Mouse (Mus musculus): ENCODE results near the gene Nrarp. TPM values are rescaled to one million over a fixed set of nuclear protein-coding genes. Genes with fewer than 3 reads are reported as not detected.

Gene Nrarp
- polyA plus RNA-seq, 1 experiment: 1.7 TPM

GRCm38 (mm10) chr2:25210686-25211085 lies 30.1 kb downstream of the Nrarp start:
- no peaks in the 10 kb centered on the region; the same call in 1 of the 2 replicates for H3K4me1 ChIP-seq (ENCODE audit: control insufficient read depth, insufficient read depth, low read length)
- H3K27ac ChIP-seq (ENCODE audit: control insufficient read depth, insufficient read depth, low read depth, low read length, poor library complexity): peak overlapping the region; percentile 88
- H3K4me3 ChIP-seq (replicated peaks; ENCODE audit: control insufficient read depth, low read depth, low read length): peak overlapping the region; percentile 87
- under 1% methylated on average over 24 of the region's 24 CpGs for WGBS
- TF ChIP-seq POLR2A (IDR thresholded peaks at IDR 0.05; ENCODE audit: borderline replicate concordance, control insufficient read depth, low read depth, low read length): no peak

- H3K4me1 ChIP-seq (ENCODE audit: control insufficient read depth, insufficient read depth, low read length): no peaks in the 10 kb centered on the region; the same call in 1 of the 2 replicates
- under 1% methylated on average over 44 of the region's 44 CpGs for WGBS
- TF ChIP-seq POLR2A (IDR thresholded peaks at IDR 0.05; ENCODE audit: borderline replicate concordance, control insufficient read depth, low read depth, low read length) (peak; percentile 88; the same call in 1 of the 2 replicates), CTCF (IDR thresholded peaks at IDR 0.05; ENCODE audit: control insufficient read depth, insufficient read depth, low read length) (no peak)
Observed at GRCm38 (mm10) chr2:25211121-25211670, 30.6 kb downstream of the Nrarp start, which contains the start of gene Nelfb. Gene Nelfb (minus strand): TSS chr2:25211489.

GRCm38 (mm10) chr2:25213266-25213865 lies 32.8 kb downstream of the Nrarp start:
- Histone ChIP-seq H3K4me1 (ENCODE audit: control insufficient read depth, insufficient read depth, low read length) (no peaks in the 10 kb centered on the region; the same call in 1 of the 2 replicates), H3K4me3 (replicated peaks; ENCODE audit: control insufficient read depth, low read depth, low read length) (no peak overlapping the region), H3K27ac (ENCODE audit: control insufficient read depth, insufficient read depth, low read depth, low read length, poor library complexity) (no peak overlapping the region)
- no peak for TF ChIP-seq CTCF (IDR thresholded peaks at IDR 0.05; ENCODE audit: control insufficient read depth, insufficient read depth, low read length)
- TF ChIP-seq POLR2A (IDR thresholded peaks at IDR 0.05; ENCODE audit: borderline replicate concordance, control insufficient read depth, low read depth, low read length): no peak
- WGBS: 81% methylated on average over 23 of the region's 23 CpGs

More at GRCm38 (mm10) chr2:25211121-25211670, 30.6 kb downstream of the Nrarp start, which contains the start of gene Nelfb:
- Histone ChIP-seq H3K4me3 (replicated peaks; ENCODE audit: control insufficient read depth, low read depth, low read length) (peak within 1 kb of the TSS; percentile 87), H3K27ac (ENCODE audit: control insufficient read depth, insufficient read depth, low read depth, low read length, poor library complexity) (peak within 1 kb of the TSS; percentile 88)

- 76% methylated on average over 3 of the region's 3 CpGs for WGBS
- no peak within 1 kb of the TSS for H3K27ac ChIP-seq (ENCODE audit: control insufficient read depth, insufficient read depth, low read depth, low read length, poor library complexity)
- H3K4me1 ChIP-seq (ENCODE audit: control insufficient read depth, insufficient read depth, low read length): no peaks in the 10 kb centered on the region; the same call in 1 of the 2 replicates
- H3K4me3 ChIP-seq (replicated peaks; ENCODE audit: control insufficient read depth, low read depth, low read length): no peak within 1 kb of the TSS
- TF ChIP-seq POLR2A (IDR thresholded peaks at IDR 0.05; ENCODE audit: borderline replicate concordance, control insufficient read depth, low read depth, low read length): no peak
- TF ChIP-seq CTCF (IDR thresholded peaks at IDR 0.05; ENCODE audit: control insufficient read depth, insufficient read depth, low read length): no peak
Observed at GRCm38 (mm10) chr2:25214444-25214843, 33.9 kb downstream of the Nrarp start, which contains the start of gene Stpg3. Gene Stpg3 (minus strand): TSS chr2:25214637.

- WGBS: 69% methylated on average over 2 of the region's 2 CpGs
- no peak overlapping the region for H3K27ac ChIP-seq (ENCODE audit: control insufficient read depth, insufficient read depth, low read depth, low read length, poor library complexity)
- H3K4me1 ChIP-seq (ENCODE audit: control insufficient read depth, insufficient read depth, low read length): no peaks in the 10 kb centered on the region; the same call in 1 of the 2 replicates
- H3K4me3 ChIP-seq (replicated peaks; ENCODE audit: control insufficient read depth, low read depth, low read length): no peak overlapping the region
- TF ChIP-seq CTCF (IDR thresholded peaks at IDR 0.05; ENCODE audit: control insufficient read depth, insufficient read depth, low read length): no peak
- no peak for TF ChIP-seq POLR2A (IDR thresholded peaks at IDR 0.05; ENCODE audit: borderline replicate concordance, control insufficient read depth, low read depth, low read length)
Observed at GRCm38 (mm10) chr2:25217666-25218065, 37.1 kb downstream of the Nrarp start.

GRCm38 (mm10) chr2:25218445-25218844 lies 37.9 kb downstream of the Nrarp start, which contains the start of gene Fam166a:
Gene Fam166a (plus strand): TSS chr2:25218745.
- no peak for TF ChIP-seq POLR2A (IDR thresholded peaks at IDR 0.05; ENCODE audit: borderline replicate concordance, control insufficient read depth, low read depth, low read length)
- no peak for TF ChIP-seq CTCF (IDR thresholded peaks at IDR 0.05; ENCODE audit: control insufficient read depth, insufficient read depth, low read length)
- no peak within 1 kb of the TSS for H3K27ac ChIP-seq (ENCODE audit: control insufficient read depth, insufficient read depth, low read depth, low read length, poor library complexity)
- H3K4me1 ChIP-seq (ENCODE audit: control insufficient read depth, insufficient read depth, low read length): no peaks in the 10 kb centered on the region; the same call in 1 of the 2 replicates
- no peak within 1 kb of the TSS for H3K4me3 ChIP-seq (replicated peaks; ENCODE audit: control insufficient read depth, low read depth, low read length)

- WGBS: 79% methylated on average over 5 of the region's 5 CpGs
- Histone ChIP-seq H3K4me1 (ENCODE audit: control insufficient read depth, insufficient read depth, low read length) (no peaks in the 10 kb centered on the region; the same call in 1 of the 2 replicates), H3K27ac (ENCODE audit: control insufficient read depth, insufficient read depth, low read depth, low read length, poor library complexity) (no peak overlapping the region), H3K4me3 (replicated peaks; ENCODE audit: control insufficient read depth, low read depth, low read length) (peak overlapping the region; percentile 27)
- no peak for TF ChIP-seq CTCF (IDR thresholded peaks at IDR 0.05; ENCODE audit: control insufficient read depth, insufficient read depth, low read length)
- no peak for TF ChIP-seq POLR2A (IDR thresholded peaks at IDR 0.05; ENCODE audit: borderline replicate concordance, control insufficient read depth, low read depth, low read length)
Observed at GRCm38 (mm10) chr2:25221331-25221772, 40.8 kb downstream of the Nrarp start.

GRCm38 (mm10) chr2:25223681-25224491 lies 43.3 kb downstream of the Nrarp start:
- 1% methylated on average over 52 of the region's 53 CpGs for WGBS
- H3K27ac ChIP-seq (ENCODE audit: control insufficient read depth, insufficient read depth, low read depth, low read length, poor library complexity): peak overlapping the region; percentile 100

More at GRCm38 (mm10) chr2:25223681-25224491, 43.3 kb downstream of the Nrarp start:
- Histone ChIP-seq H3K4me3 (replicated peaks; ENCODE audit: control insufficient read depth, low read depth, low read length) (peak overlapping the region; percentile 98), H3K4me1 (ENCODE audit: control insufficient read depth, insufficient read depth, low read length) (no peaks in the 10 kb centered on the region; the same call in 1 of the 2 replicates)
- peak; percentile 13; the same call in 1 of the 2 replicates for TF ChIP-seq CTCF (IDR thresholded peaks at IDR 0.05; ENCODE audit: control insufficient read depth, insufficient read depth, low read length)
- TF ChIP-seq POLR2A (IDR thresholded peaks at IDR 0.05; ENCODE audit: borderline replicate concordance, control insufficient read depth, low read depth, low read length): no peak

Data from bone marrow, adult 2 months (tissue).